Mouse (Mus musculus): ENCODE measurements around the gene Fam69a. TPM values are rescaled to one million over a fixed set of nuclear protein-coding genes. Genes with fewer than 3 reads are reported as not detected.

The Fam69a gene
- polyA plus RNA-seq, 1 experiment, result 2.3 TPM

- TF ChIP-seq GATA1 (IDR thresholded peaks at IDR 0.05; ENCODE audit: low read length), result no peak
Measured at GRCm38 (mm10) chr5:107934770-107935543, 51.9 kb downstream of the Fam69a start.

- no peak for TF ChIP-seq GATA1 (IDR thresholded peaks at IDR 0.05; ENCODE audit: low read length)
Measured at GRCm38 (mm10) chr5:107933202-107933974, 53.5 kb downstream of the Fam69a start.

GRCm38 (mm10) chr5:107932556-107932955 lies 54.3 kb downstream of the Fam69a start:
- no peak for TF ChIP-seq GATA1 (IDR thresholded peaks at IDR 0.05; ENCODE audit: low read length)

GRCm38 (mm10) chr5:107926550-107927249 lies 60.2 kb downstream of the Fam69a start:
- TF ChIP-seq GATA1 (IDR thresholded peaks at IDR 0.05; ENCODE audit: low read length), result no peak

GRCm38 (mm10) chr5:107924564-107924963 lies 62.3 kb downstream of the Fam69a start:
- no peak for TF ChIP-seq GATA1 (IDR thresholded peaks at IDR 0.05; ENCODE audit: low read length)

GRCm38 (mm10) chr5:107922836-107923235 lies 64.0 kb downstream of the Fam69a start:
- no peak for TF ChIP-seq GATA1 (IDR thresholded peaks at IDR 0.05; ENCODE audit: low read length)

- no peak for TF ChIP-seq GATA1 (IDR thresholded peaks at IDR 0.05; ENCODE audit: low read length)
Measured at GRCm38 (mm10) chr5:107921400-107922252, 65.3 kb downstream of the Fam69a start.

- TF ChIP-seq GATA1 (IDR thresholded peaks at IDR 0.05; ENCODE audit: low read length), result no peak
Measured at GRCm38 (mm10) chr5:107915280-107915679, 71.6 kb downstream of the Fam69a start.

GRCm38 (mm10) chr5:107911012-107911411 lies 75.9 kb downstream of the Fam69a start:
- TF ChIP-seq GATA1 (IDR thresholded peaks at IDR 0.05; ENCODE audit: low read length), result no peak

GRCm38 (mm10) chr5:107910084-107910616 lies 76.7 kb downstream of the Fam69a start:
- no peak for TF ChIP-seq GATA1 (IDR thresholded peaks at IDR 0.05; ENCODE audit: low read length)

- TF ChIP-seq GATA1 (IDR thresholded peaks at IDR 0.05; ENCODE audit: low read length), result no peak
Measured at GRCm38 (mm10) chr5:107909668-107910067, 77.2 kb downstream of the Fam69a start.

- TF ChIP-seq GATA1 (IDR thresholded peaks at IDR 0.05; ENCODE audit: low read length), result no peak
Measured at GRCm38 (mm10) chr5:107908514-107909110, 78.3 kb downstream of the Fam69a start.

GRCm38 (mm10) chr5:107904325-107904724 lies 82.6 kb downstream of the Fam69a start:
- TF ChIP-seq GATA1 (IDR thresholded peaks at IDR 0.05; ENCODE audit: low read length), result no peak

- no peak for TF ChIP-seq GATA1 (IDR thresholded peaks at IDR 0.05; ENCODE audit: low read length)
Measured at GRCm38 (mm10) chr5:107901014-107901615, 85.8 kb downstream of the Fam69a start.

Measured in G1E-ER4 (cell line).